Mouse (Mus musculus) heart, adult 2 months (tissue): Measurements from ENCODE around the gene Wwox. TPM values are rescaled to one million over a fixed set of nuclear protein-coding genes. Genes with fewer than 3 reads are reported as not detected.

ENCODE experiments used
- DNase-seq, 2 experiments: peaks; one replicate each; pipeline ENCODE4 v3.0.0; 2021
- H3K27ac ChIP-seq: fragments of 200-600 bp; 2 replicates; pipeline ENCODE4 v1.8.1; 2022
- H3K27me3 ChIP-seq: fragments of 200-500 bp; 2 replicates; pipeline ENCODE4 v1.6.1; 2012; ENCODE audit warnings: mild to moderate bottlenecking, low read length, inconsistent platforms, mixed read lengths; ENCODE audit not compliant: control insufficient read depth, insufficient read depth
- H3K36me3 ChIP-seq: fragments of 200-500 bp; 2 replicates; pipeline ENCODE4 v1.6.1; 2012; ENCODE audit warnings: low read length, inconsistent platforms; ENCODE audit not compliant: control insufficient read depth, insufficient read depth
- H3K4me1 ChIP-seq: fragments of 200-500 bp; 2 replicates; pipeline ENCODE4 v1.6.1; 2011; ENCODE audit warnings: low read length; ENCODE audit not compliant: control insufficient read depth, insufficient read depth
- H3K4me3 ChIP-seq: fragments of 200-600 bp; 2 replicates; pipeline ENCODE4 v1.8.1; 2022
- H3K79me2 ChIP-seq: fragments of 200-500 bp; replicated peaks from 2 replicates; pipeline ENCODE4 v1.6.1; 2012; ENCODE audit warnings: mild to moderate bottlenecking, inconsistent platforms, low read length, moderate library complexity, mixed read lengths; ENCODE audit not compliant: control insufficient read depth, insufficient read depth
- H3K9ac ChIP-seq: fragments of 200-500 bp; 2 replicates; pipeline ENCODE4 v1.6.1; 2012; ENCODE audit warnings: low read depth, mild to moderate bottlenecking, control low read depth, inconsistent platforms, low read length, mixed read lengths
- CTCF ChIP-seq: fragments of 200-600 bp; IDR thresholded peaks from 2 replicates; pipeline ENCODE4 v1.8.1; 2022; ENCODE audit warnings: antibody characterized with exemption, mild to moderate bottlenecking, moderate library complexity
- EP300 ChIP-seq: fragments of 200-500 bp; IDR thresholded peaks from 2 replicates; pipeline ENCODE4 v1.6.1; 2011; ENCODE audit warnings: low read depth, low read length, control low read depth; ENCODE audit not compliant: insufficient read depth
- POLR2A ChIP-seq: fragments of 200-500 bp; IDR thresholded peaks from 2 replicates; pipeline ENCODE4 v1.6.1; 2011; ENCODE audit warnings: mild to moderate bottlenecking, low read depth, low read length, control low read depth; ENCODE audit not compliant: insufficient read depth
- WGBS: fragments of 180-500 bp; shearing (Covaris S2); methylation state at CpG from one replicate; pipeline ENCODE4 v1.1.7; 2018; 5-methylcytosine and 5-hydroxymethylcytosine counted together
- intact Hi-C: fragments of 180-260 bp; cut with DNase I; formaldehyde crosslinking; loops from one replicate; pipeline ENCODE4 v1.15.1; 2025
- polyA plus RNA-seq: library from polyadenylated mRNA; depleted of rRNA; stranded (reverse); fragments of >200 nt; gene quantifications from 2 replicates; pipeline ENCODE4 v1.2.3, GENCODE M21; 2012
- total RNA-seq, 2 experiments: library from RNA; stranded (reverse); gene quantifications; 2 replicates each; pipeline ENCODE4 v1.2.3; 2021

The Wwox gene
- total and polyA plus RNA-seq, 3 experiments = 3.3 to 4.6 (median 4.6) TPM

DNA sequence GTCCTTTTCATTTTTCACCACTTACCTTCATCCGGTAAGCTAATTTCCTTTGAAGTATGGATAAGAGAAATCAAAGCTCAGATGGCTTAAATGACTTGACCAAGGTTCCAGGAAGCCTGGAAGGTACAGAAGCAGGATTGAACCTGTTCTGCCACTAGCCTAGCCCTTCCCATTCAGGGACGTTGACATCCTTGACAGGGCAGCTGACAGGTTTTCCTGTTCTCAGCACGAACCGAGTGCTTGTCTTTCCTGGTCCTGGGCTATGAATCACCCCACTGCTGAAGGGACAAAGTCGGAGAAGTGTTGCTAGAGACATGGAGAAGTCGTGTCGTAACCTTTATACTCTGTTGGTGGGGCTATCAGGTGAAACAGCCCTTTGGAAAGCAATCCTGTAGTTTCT is 190.3 kb downstream of the Wwox start:
- intact Hi-C loops = no loop called here
- Histone ChIP-seq H3K4me1 (no peaks in the 10 kb centered on the region), H3K36me3 (no peaks in the 10 kb centered on the region), H3K27me3 (no peaks in the 10 kb centered on the region), H3K9ac (no peak overlapping the region), H3K4me3 (no peak overlapping the region), H3K27ac (no peak overlapping the region), H3K79me2 (no peaks in the 10 kb centered on the region)
- TF ChIP-seq EP300 (no peak), CTCF (no peak), POLR2A (no peak)
- DNase-seq = no peak
- WGBS = 57% methylated on average over 7 of the region's 7 CpGs

GRCm38 (mm10) chr8:114631087-114631486 is 191.6 kb downstream of the Wwox start:
- H3K4me1 ChIP-seq = no peaks in the 10 kb centered on the region
- 87% methylated on average over 6 of the region's 6 CpGs for WGBS
- DNase-seq = no peak
- no peaks in the 10 kb centered on the region for H3K79me2 ChIP-seq
- H3K27me3 ChIP-seq = no peaks in the 10 kb centered on the region
- no peak overlapping the region for H3K9ac ChIP-seq
- H3K27ac ChIP-seq = no peak overlapping the region
- no peaks in the 10 kb centered on the region for H3K36me3 ChIP-seq
- intact Hi-C loops = no loop called here
- H3K4me3 ChIP-seq = no peak overlapping the region
- no peak for TF ChIP-seq POLR2A
- no peak for TF ChIP-seq EP300
- TF ChIP-seq CTCF = no peak

DNA sequence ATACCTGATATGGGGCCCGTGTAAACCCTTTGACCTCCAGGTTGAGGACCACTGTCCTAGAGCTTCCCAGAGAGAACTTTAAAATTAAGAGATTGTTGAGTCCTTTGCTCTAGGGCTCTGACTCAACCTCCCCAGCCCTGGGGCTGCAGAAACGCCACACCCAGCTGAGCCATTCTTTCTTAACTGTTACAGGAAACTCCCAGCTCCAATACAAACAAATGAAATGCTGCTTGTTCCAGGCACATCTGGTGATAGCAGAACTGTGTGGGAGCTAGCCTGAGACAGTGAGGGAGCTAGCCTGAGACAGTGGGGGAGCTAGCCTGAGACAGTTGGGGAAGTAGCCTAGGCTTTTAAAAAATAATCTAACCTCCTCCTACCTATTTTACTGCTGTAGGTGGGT is 194.7 kb downstream of the Wwox start:
- intact Hi-C loops = no loop called here
- DNase-seq = no peak

GRCm38 (mm10) chr8:114634669-114635410 is 195.4 kb downstream of the Wwox start:
- WGBS = 64% methylated on average over 9 of the region's 9 CpGs
- no peak overlapping the region for H3K9ac ChIP-seq
- H3K79me2 ChIP-seq = no peaks in the 10 kb centered on the region
- H3K27me3 ChIP-seq = peaks cover 1% of the 10 kb centered on the region; the same call in 1 of the 2 replicates
- no peak overlapping the region for H3K27ac ChIP-seq
- DNase-seq = no peak
- H3K36me3 ChIP-seq = no peaks in the 10 kb centered on the region
- H3K4me3 ChIP-seq = no peak overlapping the region
- intact Hi-C loops = no loop called here
- no peaks in the 10 kb centered on the region for H3K4me1 ChIP-seq
- TF ChIP-seq CTCF (no peak), POLR2A (no peak), EP300 (no peak)

More for the DNA sequence above, 194.7 kb downstream of the Wwox start:
- no peak for TF ChIP-seq POLR2A
- no peak for TF ChIP-seq CTCF
- TF ChIP-seq EP300 = no peak
- Histone ChIP-seq H3K9ac (no peak overlapping the region), H3K4me3 (no peak overlapping the region), H3K27me3 (peaks cover 1% of the 10 kb centered on the region; the same call in 1 of the 2 replicates), H3K27ac (no peak overlapping the region), H3K4me1 (no peaks in the 10 kb centered on the region), H3K79me2 (no peaks in the 10 kb centered on the region), H3K36me3 (no peaks in the 10 kb centered on the region)
- 63% methylated on average over 2 of the region's 2 CpGs for WGBS

DNA sequence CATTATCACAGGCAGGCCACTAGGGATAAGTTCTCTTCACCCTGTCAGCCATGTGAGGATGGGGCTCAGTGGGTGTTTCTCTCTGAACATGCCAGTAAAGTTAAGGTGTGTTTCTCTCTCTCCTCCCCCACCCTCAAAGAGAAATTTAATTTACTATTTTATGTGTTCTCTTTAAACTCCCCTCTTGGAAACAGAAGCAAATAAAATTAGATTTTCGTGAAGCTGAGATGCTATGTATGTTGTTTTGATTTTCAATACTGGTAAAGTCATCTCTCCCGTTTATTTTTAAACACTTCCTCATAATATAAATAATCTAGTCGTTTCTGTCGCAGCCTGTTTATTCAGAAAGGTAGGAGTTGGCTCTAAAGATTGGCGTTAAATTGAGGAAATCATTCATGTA is 196.9 kb downstream of the Wwox start:
- Histone ChIP-seq H3K27ac (no peak overlapping the region), H3K79me2 (no peaks in the 10 kb centered on the region), H3K36me3 (no peaks in the 10 kb centered on the region), H3K27me3 (peaks cover 1% of the 10 kb centered on the region; the same call in 1 of the 2 replicates), H3K4me1 (no peaks in the 10 kb centered on the region), H3K4me3 (no peak overlapping the region), H3K9ac (no peak overlapping the region)
- DNase-seq = no peak
- TF ChIP-seq CTCF = no peak
- no peak for TF ChIP-seq EP300
- TF ChIP-seq POLR2A = no peak
- intact Hi-C loops = no loop called here
- 53% methylated on average over 5 of the region's 5 CpGs for WGBS

- Histone ChIP-seq H3K4me3 (no peak overlapping the region), H3K9ac (no peak overlapping the region), H3K27ac (no peak overlapping the region), H3K27me3 (peaks cover 1% of the 10 kb centered on the region; the same call in 1 of the 2 replicates), H3K79me2 (no peaks in the 10 kb centered on the region), H3K4me1 (no peaks in the 10 kb centered on the region), H3K36me3 (no peaks in the 10 kb centered on the region)
- DNase-seq = no peak
- intact Hi-C loops = no loop called here
- TF ChIP-seq EP300 = no peak
- WGBS = 75% methylated on average over 9 of the region's 9 CpGs
Observed at GRCm38 (mm10) chr8:114641809-114642208, 202.4 kb downstream of the Wwox start.
